Mouse (Mus musculus): ENCODE results near the gene Snx15. TPM values are rescaled to one million over a fixed set of nuclear protein-coding genes. Genes with fewer than 3 reads are reported as not detected.

Snx15 gene
- 24.7 and 25.0 TPM in 2 replicates for polyA plus RNA-seq (2015; fragmentation: Nextera tagmentation; extraction: Ambion mirVana)

DNA sequence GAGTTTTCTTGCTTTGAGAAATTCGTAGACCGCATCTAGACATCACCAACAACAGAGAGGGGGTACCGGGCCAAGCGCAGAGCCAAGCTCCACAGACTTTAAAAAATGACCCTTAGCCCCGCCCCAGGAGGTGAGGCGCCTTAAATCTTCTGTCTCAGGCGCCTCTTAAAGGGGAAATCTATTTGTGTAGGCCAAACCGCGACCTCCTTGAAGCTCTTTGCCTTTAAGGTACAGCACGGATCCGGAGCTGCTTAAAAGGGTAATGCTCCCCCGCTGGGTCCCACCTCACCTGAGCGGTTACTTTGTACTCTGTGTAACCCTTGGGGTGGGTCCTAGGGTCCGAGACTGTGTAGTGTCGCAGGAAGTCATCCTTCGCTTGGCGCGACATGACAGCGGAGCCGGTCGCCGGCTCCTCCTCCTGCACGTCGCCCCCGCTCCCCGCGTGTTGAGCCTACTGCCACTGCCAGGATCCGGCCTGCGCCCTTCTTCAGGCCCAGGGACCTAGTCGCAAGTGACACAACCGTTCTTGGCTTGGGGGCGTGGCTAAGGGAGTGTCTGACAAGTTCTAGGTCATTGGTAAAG is at the start of gene Snx15:
Gene Snx15, minus strand, starts transcription at position 545 of the 582 bp plus-strand sequence.
- Histone ChIP-seq H3K4me1 (replicated peaks; ENCODE audit: control insufficient read depth, insufficient read depth) (no peaks in the 10 kb centered on the region), H3K4me2 (replicated peaks; ENCODE audit: low read depth) (peak within 1 kb of the TSS; percentile 59), H3K27ac (replicated peaks) (peak within 1 kb of the TSS; percentile 94), H3K36me3 (ENCODE audit: control insufficient read depth, insufficient read depth, low read length) (no peaks in the 10 kb centered on the region), H3K27me3 (ENCODE audit: control insufficient read depth, insufficient read depth, low read length) (no peaks in the 10 kb centered on the region), H3K9ac (ENCODE audit: low read length) (peak within 1 kb of the TSS; percentile 68), H3K9me3 (ENCODE audit: control insufficient read depth, low read length) (no peaks in the 10 kb centered on the region), H3K4me3 (ENCODE audit: low read depth, low read length) (peak within 1 kb of the TSS; percentile 45)
- ATAC-seq (ENCODE audit: low FRiP score, low TSS enrichment) = peak; percentile 94
- WGBS = 0% methylated on average over 32 of the region's 32 CpGs
- peak; percentile 95 for DNase-seq (ENCODE audit: low spot score)
- 0 out of 2 replicates have a peak, but pooled peaks have one; percentile 12 for TF ChIP-seq CTCF (IDR thresholded peaks at IDR 0.05; ENCODE audit: low read depth)
- no peak for TF ChIP-seq EP300 (optimal IDR thresholded peaks at IDR 0.05)

DNA sequence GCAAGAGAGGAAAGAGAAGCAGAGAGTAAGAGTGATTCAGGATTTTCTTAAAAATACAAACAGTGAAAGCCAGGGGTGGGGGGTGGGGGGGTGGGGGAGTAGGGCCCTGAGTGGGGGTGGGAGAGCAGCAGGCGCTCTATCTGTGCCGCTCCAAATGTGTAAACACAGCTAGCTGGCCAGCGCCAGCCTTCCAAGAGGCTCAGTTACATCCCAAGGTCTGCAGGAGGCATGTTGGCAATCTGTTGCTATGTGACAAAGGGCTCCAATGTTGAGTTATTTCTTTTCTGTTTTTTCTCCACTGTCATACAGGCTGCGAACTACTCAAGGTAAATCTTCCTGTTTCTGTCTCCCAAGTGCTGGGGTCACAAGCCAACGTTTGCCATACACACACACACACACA is 46.7 kb upstream of the Snx15 start:
- no peak for DNase-seq (ENCODE audit: low spot score)
- no peak overlapping the region for H3K27ac ChIP-seq (replicated peaks)
- no peak for ATAC-seq (ENCODE audit: low FRiP score, low TSS enrichment)
- H3K36me3 ChIP-seq (ENCODE audit: control insufficient read depth, insufficient read depth, low read length) = no peaks in the 10 kb centered on the region
- H3K4me1 ChIP-seq (replicated peaks; ENCODE audit: control insufficient read depth, insufficient read depth) = no peaks in the 10 kb centered on the region
- WGBS = 13% methylated on average over 5 of the region's 5 CpGs
- H3K9ac ChIP-seq (ENCODE audit: low read length) = no peak overlapping the region
- no peak for TF ChIP-seq EP300 (optimal IDR thresholded peaks at IDR 0.05)
- TF ChIP-seq CTCF (IDR thresholded peaks at IDR 0.05; ENCODE audit: low read depth) = 0 out of 2 replicates have a peak, but pooled peaks have one; percentile 3
- H3K4me2 ChIP-seq (replicated peaks; ENCODE audit: low read depth) = no peak overlapping the region
- H3K27me3 ChIP-seq (ENCODE audit: control insufficient read depth, insufficient read depth, low read length) = no peaks in the 10 kb centered on the region
- no peak overlapping the region for H3K4me3 ChIP-seq (ENCODE audit: low read depth, low read length)
- no peaks in the 10 kb centered on the region for H3K9me3 ChIP-seq (ENCODE audit: control insufficient read depth, low read length)

DNA sequence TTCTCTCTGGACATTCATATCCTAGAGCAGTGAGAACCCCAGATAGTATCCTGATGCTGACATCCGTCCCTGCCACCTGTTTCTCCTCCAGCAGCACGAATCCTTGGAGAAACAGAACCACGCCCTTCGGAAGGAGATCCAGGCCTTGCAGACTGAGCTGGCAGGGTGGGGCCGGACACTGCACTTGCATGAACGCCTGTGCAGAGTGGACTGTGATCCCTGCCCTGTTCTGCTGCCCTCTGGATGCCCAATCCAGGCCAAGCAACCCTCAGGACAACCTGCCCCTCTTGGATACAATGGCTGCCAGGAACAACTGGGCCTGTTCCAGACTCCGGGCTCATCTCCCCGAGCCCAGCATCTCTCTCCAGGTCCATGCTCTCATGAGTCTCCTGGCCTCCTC is 43.1 kb upstream of the Snx15 start:
- DNase-seq (ENCODE audit: low spot score) (peak; percentile 21), ATAC-seq (ENCODE audit: low FRiP score, low TSS enrichment) (0 out of 2 replicates have a peak, but pooled peaks have one; percentile 68)
- Histone ChIP-seq H3K9me3 (ENCODE audit: control insufficient read depth, low read length) (no peaks in the 10 kb centered on the region), H3K4me3 (ENCODE audit: low read depth, low read length) (no peak overlapping the region), H3K36me3 (ENCODE audit: control insufficient read depth, insufficient read depth, low read length) (no peaks in the 10 kb centered on the region), H3K4me1 (replicated peaks; ENCODE audit: control insufficient read depth, insufficient read depth) (no peaks in the 10 kb centered on the region), H3K27ac (replicated peaks) (no peak overlapping the region), H3K9ac (ENCODE audit: low read length) (no peak overlapping the region), H3K27me3 (ENCODE audit: control insufficient read depth, insufficient read depth, low read length) (no peaks in the 10 kb centered on the region), H3K4me2 (replicated peaks; ENCODE audit: low read depth) (no peak overlapping the region)
- TF ChIP-seq EP300 (optimal IDR thresholded peaks at IDR 0.05) (no peak), CTCF (IDR thresholded peaks at IDR 0.05; ENCODE audit: low read depth) (no peak)
- WGBS = 75% methylated on average over 8 of the region's 8 CpGs

DNA sequence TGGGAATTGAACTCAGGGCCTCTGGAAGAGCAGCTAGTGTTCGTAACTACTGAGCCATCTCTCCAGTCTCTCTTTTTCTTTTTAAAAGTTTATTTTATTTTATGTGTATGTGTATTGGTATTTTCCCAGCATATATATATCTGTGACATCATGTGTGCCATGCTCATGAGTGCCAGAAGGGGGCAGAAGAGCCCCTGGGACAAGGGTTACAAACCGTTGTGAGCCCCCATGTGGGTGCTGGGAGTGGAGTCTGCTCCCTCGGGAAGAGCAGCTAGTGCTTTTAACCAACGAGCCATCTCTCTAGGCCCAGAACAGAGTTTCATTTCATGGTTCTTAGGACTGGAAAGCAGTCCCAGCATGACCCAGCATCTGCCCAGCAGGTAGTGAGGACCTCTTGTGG is 38.6 kb upstream of the Snx15 start:
- no peaks in the 10 kb centered on the region for H3K27me3 ChIP-seq (ENCODE audit: control insufficient read depth, insufficient read depth, low read length)
- H3K9ac ChIP-seq (ENCODE audit: low read length) = no peak overlapping the region
- DNase-seq (ENCODE audit: low spot score) (no peak), ATAC-seq (ENCODE audit: low FRiP score, low TSS enrichment) (no peak)
- H3K4me3 ChIP-seq (ENCODE audit: low read depth, low read length) = no peak overlapping the region
- no peaks in the 10 kb centered on the region for H3K9me3 ChIP-seq (ENCODE audit: control insufficient read depth, low read length)
- H3K4me1 ChIP-seq (replicated peaks; ENCODE audit: control insufficient read depth, insufficient read depth) = no peaks in the 10 kb centered on the region
- no peak overlapping the region for H3K27ac ChIP-seq (replicated peaks)
- TF ChIP-seq EP300 (optimal IDR thresholded peaks at IDR 0.05) (no peak), CTCF (IDR thresholded peaks at IDR 0.05; ENCODE audit: low read depth) (peak; percentile 39)
- no peaks in the 10 kb centered on the region for H3K36me3 ChIP-seq (ENCODE audit: control insufficient read depth, insufficient read depth, low read length)
- no peak overlapping the region for H3K4me2 ChIP-seq (replicated peaks; ENCODE audit: low read depth)
- 72% methylated on average over 4 of the region's 4 CpGs for WGBS

DNA sequence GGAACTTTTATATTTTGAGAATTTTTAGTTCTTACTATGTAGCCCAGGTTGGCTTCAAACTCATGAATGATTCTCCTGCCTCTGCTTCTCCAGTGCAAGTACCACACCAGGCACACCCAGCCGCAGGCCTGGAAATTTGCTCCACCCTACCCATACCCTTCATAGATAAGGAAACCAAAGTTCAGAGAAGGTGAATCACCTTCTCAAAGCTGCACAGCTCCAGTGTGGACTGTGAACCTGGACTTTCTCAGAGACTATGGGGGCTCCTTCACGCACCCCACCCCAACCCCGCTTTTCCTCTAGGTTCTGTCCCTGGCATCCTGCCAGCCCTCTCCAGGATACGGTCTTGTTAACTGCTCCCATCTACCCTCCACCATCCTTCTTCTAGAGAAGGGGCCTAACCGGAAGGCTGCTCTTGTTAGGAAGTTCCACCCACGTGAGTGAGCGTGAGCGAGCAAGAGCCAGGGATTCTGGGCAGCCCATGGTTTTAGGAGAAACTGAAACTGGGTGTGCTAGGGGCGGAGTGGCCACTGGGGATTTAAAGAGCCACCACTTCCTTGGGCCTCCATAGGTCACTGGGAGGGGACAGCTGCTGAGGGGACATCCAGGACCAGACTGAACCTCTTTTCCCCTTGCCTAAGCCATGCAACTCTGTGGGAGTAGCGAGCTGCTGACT is 35.9 kb upstream of the Snx15 start:
- ATAC-seq (ENCODE audit: low FRiP score, low TSS enrichment) = peak; percentile 45; the same call in 1 of the 2 replicates

DNA sequence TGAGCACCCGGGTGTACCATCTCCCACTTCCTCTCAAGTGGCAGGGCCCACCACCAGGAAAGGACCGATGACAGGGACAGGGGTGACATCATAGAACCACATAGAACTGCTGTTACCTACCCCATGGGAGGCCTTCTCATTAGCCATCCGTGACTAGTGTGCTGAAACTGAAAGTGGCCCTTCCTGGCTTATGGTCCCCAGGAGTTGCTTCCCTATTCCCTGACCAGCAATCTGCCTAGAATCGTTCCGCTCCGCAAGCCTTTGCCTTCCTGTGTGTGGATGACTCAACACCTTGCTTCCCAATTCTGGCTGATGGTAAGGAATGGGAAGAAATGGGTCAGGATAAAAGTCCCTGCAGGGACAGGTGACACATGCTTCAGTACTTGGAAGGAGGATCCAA is 29.1 kb upstream of the Snx15 start:
- no peaks in the 10 kb centered on the region for H3K9me3 ChIP-seq (ENCODE audit: control insufficient read depth, low read length)
- H3K4me3 ChIP-seq (ENCODE audit: low read depth, low read length) = no peak overlapping the region
- H3K9ac ChIP-seq (ENCODE audit: low read length) = no peak overlapping the region
- ATAC-seq (ENCODE audit: low FRiP score, low TSS enrichment) = no peak
- no peak for DNase-seq (ENCODE audit: low spot score)
- H3K27ac ChIP-seq (replicated peaks) = no peak overlapping the region
- no peaks in the 10 kb centered on the region for H3K36me3 ChIP-seq (ENCODE audit: control insufficient read depth, insufficient read depth, low read length)
- no peaks in the 10 kb centered on the region for H3K4me1 ChIP-seq (replicated peaks; ENCODE audit: control insufficient read depth, insufficient read depth)
- no peak overlapping the region for H3K4me2 ChIP-seq (replicated peaks; ENCODE audit: low read depth)
- TF ChIP-seq EP300 (optimal IDR thresholded peaks at IDR 0.05) (no peak), CTCF (IDR thresholded peaks at IDR 0.05; ENCODE audit: low read depth) (no peak)
- WGBS = 67% methylated on average over 6 of the region's 6 CpGs
- no peaks in the 10 kb centered on the region for H3K27me3 ChIP-seq (ENCODE audit: control insufficient read depth, insufficient read depth, low read length)

More for the DNA sequence above, 35.9 kb upstream of the Snx15 start:
- WGBS = 47% methylated on average over 10 of the region's 10 CpGs
- no peaks in the 10 kb centered on the region for H3K4me1 ChIP-seq (replicated peaks; ENCODE audit: control insufficient read depth, insufficient read depth)
- peak; percentile 23 for DNase-seq (ENCODE audit: low spot score)
- H3K27ac ChIP-seq (replicated peaks) = no peak overlapping the region
- H3K9ac ChIP-seq (ENCODE audit: low read length) = no peak overlapping the region
- H3K9me3 ChIP-seq (ENCODE audit: control insufficient read depth, low read length) = no peaks in the 10 kb centered on the region
- H3K4me3 ChIP-seq (ENCODE audit: low read depth, low read length) = no peak overlapping the region
- H3K4me2 ChIP-seq (replicated peaks; ENCODE audit: low read depth) = no peak overlapping the region
- TF ChIP-seq CTCF (IDR thresholded peaks at IDR 0.05; ENCODE audit: low read depth) (no peak), EP300 (optimal IDR thresholded peaks at IDR 0.05) (no peak)
- no peaks in the 10 kb centered on the region for H3K36me3 ChIP-seq (ENCODE audit: control insufficient read depth, insufficient read depth, low read length)
- H3K27me3 ChIP-seq (ENCODE audit: control insufficient read depth, insufficient read depth, low read length) = no peaks in the 10 kb centered on the region
